Mouse (Mus musculus) hindbrain, embryonic 14.5 days (tissue): Measurements from ENCODE around the gene Tceal8. TPM values are rescaled to one million over a fixed set of nuclear protein-coding genes. Genes with fewer than 3 reads are reported as not detected.
"Not testable (repeated sequence)": the region's sequence is repeated elsewhere in the genome, so short reads cannot be mapped to it uniquely, and the experiment has no call there.

Experiments used
- ATAC-seq: fragments of 200-750 bp; cut with Nextera tagmentation; 2 replicates; pipeline ENCODE4 v1.8.0; 2017; ENCODE audit warnings: moderate number of reproducible peaks, mild to moderate bottlenecking, moderate TSS enrichment, moderate library complexity; ENCODE audit not compliant: low FRiP score
- DNase-seq: peaks from one replicate; pipeline ENCODE4 v3.0.0-alpha.2; 2015; ENCODE audit warnings: low spot score
- H3K27ac ChIP-seq: fragments of 300-500 bp; sonication (generic); 2 replicates; pipeline ENCODE4 v1.5.1; 2014; ENCODE audit warnings: mild to moderate bottlenecking, moderate library complexity
- H3K27me3 ChIP-seq: fragments of 300-500 bp; sonication (generic); 2 replicates; pipeline ENCODE4 v1.6.1; 2014; ENCODE audit warnings: mild to moderate bottlenecking, low read length, mixed read lengths; ENCODE audit not compliant: control insufficient read depth, insufficient read depth
- H3K36me3 ChIP-seq: fragments of 300-500 bp; sonication (generic); replicated peaks from 2 replicates; pipeline ENCODE4 v1.6.1; 2014; ENCODE audit not compliant: control insufficient read depth, insufficient read depth
- H3K4me1 ChIP-seq: fragments of 300-500 bp; sonication (generic); replicated peaks from 2 replicates; pipeline ENCODE4 v1.6.1; 2014; ENCODE audit warnings: antibody characterized with exemption, low read length, mixed read lengths; ENCODE audit not compliant: control insufficient read depth, insufficient read depth
- H3K4me2 ChIP-seq: fragments of 300-500 bp; sonication (generic); replicated peaks from 2 replicates; pipeline ENCODE4 v1.6.1; 2014; ENCODE audit warnings: mild to moderate bottlenecking, moderate library complexity
- H3K4me3 ChIP-seq: fragments of 300-500 bp; sonication (generic); replicated peaks from 2 replicates; pipeline ENCODE4 v1.5.1; 2014; ENCODE audit warnings: mild to moderate bottlenecking, low read length
- H3K9ac ChIP-seq: fragments of 300-500 bp; sonication (generic); 2 replicates; pipeline ENCODE4 v1.6.1; 2014
- H3K9me3 ChIP-seq: fragments of 300-500 bp; sonication (generic); 2 replicates; pipeline ENCODE4 v1.6.1; 2016; ENCODE audit warnings: low read length; ENCODE audit not compliant: control insufficient read depth
- WGBS: fragments of 180-500 bp; shearing (Covaris S2); extraction: QIAGEN DNeasy Blood & Tissue Kit; methylation state at CpG from one replicate; pipeline ENCODE4 v1.1.7; 2014; 5-methylcytosine and 5-hydroxymethylcytosine counted together
- polyA plus RNA-seq: library from polyadenylated mRNA; unstranded; fragments of >200 nt; fragmentation: Nextera tagmentation; extraction: Ambion mirVana; gene quantifications from 2 replicates; pipeline ENCODE4 v1.2.1, GENCODE M21; 2014

Tceal8 gene
- 129 and 130 TPM in 2 replicates for polyA plus RNA-seq

DNA sequence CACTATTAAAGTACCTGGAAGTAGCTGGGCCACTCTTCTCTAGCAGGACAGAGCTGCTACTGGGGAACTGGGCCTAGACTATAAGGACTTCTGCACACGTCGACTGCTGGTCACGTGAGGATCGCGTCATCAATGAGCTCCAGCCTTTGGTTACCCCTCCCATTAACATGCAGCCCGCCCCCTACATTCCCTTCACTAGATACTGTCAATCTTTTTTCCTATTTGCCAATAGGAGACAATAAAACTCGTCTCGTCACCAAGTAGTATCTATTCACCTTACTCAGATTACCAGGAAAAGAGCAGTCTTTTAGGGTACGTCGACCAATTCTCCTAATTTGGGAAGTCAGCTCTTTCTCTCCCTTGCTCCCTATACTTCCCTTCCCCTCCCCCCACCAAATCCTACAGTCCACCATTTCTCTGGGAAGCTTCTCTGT, at the start of gene Tceal8:
Gene Tceal8 (minus strand): TSS at position 225 of the 434 bp plus-strand sequence.
- H3K4me2 ChIP-seq = peak within 1 kb of the TSS; percentile 55
- no peaks in the 10 kb centered on the region for H3K27me3 ChIP-seq
- H3K4me3 ChIP-seq = peak within 1 kb of the TSS; percentile 45
- WGBS = 17% methylated on average over 10 of the region's 10 CpGs
- H3K4me1 ChIP-seq = no peaks in the 10 kb centered on the region
- peak; percentile 79 for DNase-seq
- H3K27ac ChIP-seq = peak within 1 kb of the TSS; percentile 91
- no peaks in the 10 kb centered on the region for H3K9me3 ChIP-seq
- H3K9ac ChIP-seq = peak within 1 kb of the TSS; percentile 64
- H3K36me3 ChIP-seq = 0 out of 2 replicates have a peak, but pooled peaks cover 8% of the 10 kb centered on the region
- ATAC-seq = peak; percentile 98

DNA sequence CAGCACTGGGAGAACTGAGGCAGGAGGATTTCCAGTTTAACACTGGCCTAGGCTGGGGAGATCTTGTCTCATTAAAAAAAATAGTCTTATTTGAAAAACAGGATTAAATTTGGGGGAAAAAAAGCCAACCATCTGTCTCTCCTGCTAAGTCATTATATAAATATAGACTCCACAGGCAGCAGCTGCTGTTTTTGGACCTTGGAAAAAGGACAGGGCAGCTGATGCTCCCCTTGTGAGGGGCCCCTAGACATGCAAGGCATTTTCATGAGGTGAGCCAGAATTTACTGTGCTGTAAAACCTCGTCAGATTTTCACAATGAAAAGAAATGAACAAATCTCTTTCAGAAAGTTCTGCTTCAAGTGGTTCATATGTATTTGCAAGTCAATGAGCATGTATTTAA, 44.2 kb upstream of the Tceal8 start:
- no peak overlapping the region for H3K27ac ChIP-seq
- 46% methylated on average over 1 of the region's 1 CpGs for WGBS
- no peaks in the 10 kb centered on the region for H3K27me3 ChIP-seq
- H3K9me3 ChIP-seq = no peaks in the 10 kb centered on the region
- H3K36me3 ChIP-seq = no peaks in the 10 kb centered on the region
- ATAC-seq (no peak), DNase-seq (no peak)
- no peaks in the 10 kb centered on the region for H3K4me1 ChIP-seq
- no peak overlapping the region for H3K9ac ChIP-seq
- H3K4me3 ChIP-seq = no peak overlapping the region
- H3K4me2 ChIP-seq = no peak overlapping the region

DNA sequence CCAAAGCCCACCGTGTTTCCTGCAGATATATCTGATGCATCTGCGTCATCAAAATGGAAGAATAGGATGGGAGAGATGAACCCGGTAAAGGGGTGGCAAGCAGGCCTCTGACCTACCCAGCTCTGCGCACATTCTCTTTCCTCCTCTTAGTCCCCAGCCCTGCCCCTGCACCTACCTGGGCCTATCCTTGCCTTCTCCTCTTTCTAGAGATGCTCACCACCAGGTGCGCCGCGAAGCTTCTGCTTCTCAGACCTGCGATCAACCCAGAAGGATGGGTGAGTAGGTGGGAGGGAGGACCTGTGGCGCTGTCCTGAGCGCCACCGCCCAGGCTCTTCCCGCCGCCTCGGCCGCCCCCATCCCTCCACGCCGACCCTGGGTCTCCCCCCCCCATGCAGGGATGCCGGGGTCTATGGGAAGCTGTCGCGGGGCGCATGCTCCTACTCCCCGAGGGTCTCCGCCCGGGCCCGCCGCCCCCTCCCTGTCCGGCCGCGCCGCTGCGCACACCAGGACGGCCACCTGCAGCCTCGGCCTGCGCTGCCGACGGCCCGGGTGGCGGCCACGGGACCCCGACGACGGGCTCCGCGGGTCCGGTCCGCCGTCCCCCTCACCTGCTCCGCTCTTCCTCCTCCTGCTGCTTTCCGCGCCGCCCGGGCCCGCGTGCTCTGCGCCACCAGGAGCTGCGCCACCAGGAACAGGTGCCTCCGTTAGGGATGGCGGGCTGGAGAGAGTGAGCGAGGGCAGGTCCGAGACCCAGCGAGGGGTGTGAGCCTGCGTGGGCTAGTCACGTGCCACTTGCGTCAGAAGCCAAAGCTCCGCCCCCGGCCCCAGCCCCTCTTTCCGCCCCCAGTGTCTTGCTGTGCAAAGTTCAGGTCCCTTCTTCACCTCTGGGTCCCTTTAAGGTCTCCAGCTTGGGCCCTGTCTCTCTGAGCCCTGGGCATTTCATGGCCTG, 42.9 kb upstream of the Tceal8 start, which contains the start of the genes Tceal7 and Bex1:
Gene Tceal7 (plus strand): TSS at position 51 of the 949 bp plus-strand sequence.
Gene Bex1 (minus strand): TSS at position 785 of the 949 bp plus-strand sequence.
- not testable (repeated sequence) for H3K9me3 ChIP-seq, DNase-seq, H3K27me3 ChIP-seq, H3K4me1 ChIP-seq, H3K36me3 ChIP-seq
- 41% methylated on average over 12 of the region's 67 CpGs for WGBS
- Histone ChIP-seq H3K27ac (0 out of 2 replicates have a peak within 1 kb of the TSS, but pooled peaks have one; percentile 14), H3K9ac (peak within 1 kb of the TSS; percentile 55), H3K4me2 (peak within 1 kb of the TSS; percentile 52), H3K4me3 (peak within 1 kb of the TSS; percentile 36)
- peak; percentile 94 for ATAC-seq

DNA sequence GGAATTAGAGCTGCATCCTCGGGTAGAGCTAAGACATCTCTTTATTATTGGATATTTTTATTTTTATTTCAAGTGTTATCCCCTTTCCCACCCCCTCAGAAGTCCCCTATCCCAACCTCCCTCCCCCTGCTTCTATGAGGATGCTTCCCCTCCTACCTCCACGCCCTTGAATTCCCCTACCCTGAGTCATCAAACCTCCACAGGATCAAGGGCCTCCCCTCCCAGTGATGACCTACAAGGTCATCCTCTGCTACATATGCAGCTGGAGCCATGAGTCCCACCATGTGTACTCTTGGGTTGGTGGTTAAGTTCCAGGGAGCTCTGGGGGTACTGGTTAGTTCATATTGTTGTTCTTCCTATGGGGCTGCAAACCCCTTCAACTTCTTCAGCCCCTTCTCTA, 41.3 kb upstream of the Tceal8 start:
- H3K4me3 ChIP-seq = no peak overlapping the region
- no peaks in the 10 kb centered on the region for H3K27me3 ChIP-seq
- H3K9me3 ChIP-seq = no peaks in the 10 kb centered on the region
- DNase-seq = no peak
- no peak overlapping the region for H3K27ac ChIP-seq
- ATAC-seq = no peak
- 77% methylated on average over 2 of the region's 2 CpGs for WGBS
- H3K36me3 ChIP-seq = no peaks in the 10 kb centered on the region
- no peak overlapping the region for H3K9ac ChIP-seq
- H3K4me2 ChIP-seq = no peak overlapping the region
- H3K4me1 ChIP-seq = no peaks in the 10 kb centered on the region

DNA sequence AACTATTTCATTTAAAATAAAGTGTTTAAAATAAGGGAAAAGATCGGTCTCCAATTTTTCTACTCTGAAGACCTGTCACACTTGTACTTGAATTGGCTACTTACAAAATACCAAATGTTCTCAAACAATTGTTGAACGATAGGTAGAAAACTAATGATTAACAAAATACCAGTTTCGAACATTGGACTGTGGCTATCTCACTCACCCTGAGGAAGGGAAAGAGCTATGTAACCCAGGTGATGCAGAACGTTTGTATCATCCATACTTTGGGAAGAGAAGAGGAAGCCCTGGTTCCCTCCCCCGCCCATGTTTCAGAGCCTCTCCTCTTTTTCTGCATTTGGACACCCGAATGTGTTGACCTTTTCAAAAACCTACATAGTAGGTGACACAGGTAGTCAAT, 32.3 kb upstream of the Tceal8 start:
- ATAC-seq = no peak
- H3K27ac ChIP-seq = no peak overlapping the region
- no peaks in the 10 kb centered on the region for H3K27me3 ChIP-seq
- no peak overlapping the region for H3K4me2 ChIP-seq
- no peaks in the 10 kb centered on the region for H3K36me3 ChIP-seq
- 75% methylated on average over 6 of the region's 6 CpGs for WGBS
- H3K9me3 ChIP-seq = no peaks in the 10 kb centered on the region
- no peaks in the 10 kb centered on the region for H3K4me1 ChIP-seq
- H3K4me3 ChIP-seq = no peak overlapping the region
- no peak for DNase-seq
- no peak overlapping the region for H3K9ac ChIP-seq

DNA sequence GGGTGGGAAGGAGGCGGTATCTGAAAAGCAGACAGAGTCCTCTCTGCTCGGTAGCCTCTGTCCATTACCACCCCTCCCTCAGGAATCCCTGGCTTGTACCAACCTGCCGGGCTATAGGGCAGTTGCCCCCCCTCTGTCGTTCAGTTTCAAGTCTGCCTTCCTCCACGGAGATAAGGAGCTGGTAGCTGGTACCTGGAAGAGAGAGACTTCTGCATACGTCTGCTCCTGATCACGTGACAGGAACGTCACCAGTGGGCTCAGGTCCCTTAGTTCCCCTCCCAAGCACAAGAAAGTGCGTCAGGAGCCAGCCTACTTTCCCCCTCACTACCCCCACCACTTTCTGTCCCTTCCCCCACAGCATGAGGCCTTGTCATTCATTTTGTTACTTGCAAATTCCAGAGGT, 31.5 kb upstream of the Tceal8 start, which contains the start of gene Tceal5:
Gene Tceal5 (minus strand): TSS at position 213 of the 403 bp plus-strand sequence.
- Histone ChIP-seq H3K27me3 (no peaks in the 10 kb centered on the region), H3K9ac (peak within 1 kb of the TSS; percentile 62), H3K36me3 (no peaks in the 10 kb centered on the region), H3K4me2 (peak within 1 kb of the TSS; percentile 50), H3K27ac (peak within 1 kb of the TSS; percentile 81), H3K4me1 (no peaks in the 10 kb centered on the region), H3K9me3 (no peaks in the 10 kb centered on the region), H3K4me3 (peak within 1 kb of the TSS; percentile 44)
- 17% methylated on average over 9 of the region's 9 CpGs for WGBS
- DNase-seq (peak; percentile 69), ATAC-seq (peak; percentile 93)

DNA sequence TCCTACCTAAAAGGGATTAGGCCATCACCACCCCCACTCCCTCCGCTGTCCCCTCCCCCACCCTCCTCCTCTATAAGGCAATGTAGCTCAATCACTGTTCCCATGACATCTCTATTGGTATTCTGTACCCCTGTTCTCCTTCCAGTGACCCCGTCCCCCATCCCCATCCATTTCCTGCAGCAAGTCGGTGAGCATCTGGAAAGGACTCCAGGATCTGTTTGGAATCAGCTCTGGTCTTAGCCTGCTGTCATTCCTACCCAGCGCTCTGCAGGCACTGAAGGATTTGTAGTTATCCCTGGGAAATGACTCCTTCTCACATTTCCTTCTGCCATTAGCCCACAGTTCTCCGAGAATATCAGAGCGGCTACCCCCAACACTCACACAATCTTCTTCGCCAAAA, 31.1 kb upstream of the Tceal8 start:
- Histone ChIP-seq H3K27me3 (no peaks in the 10 kb centered on the region), H3K4me3 (peak overlapping the region; percentile 44), H3K4me1 (no peaks in the 10 kb centered on the region), H3K36me3 (no peaks in the 10 kb centered on the region), H3K9ac (peak overlapping the region; percentile 62), H3K9me3 (no peaks in the 10 kb centered on the region), H3K27ac (peak overlapping the region; percentile 81), H3K4me2 (peak overlapping the region; percentile 50)
- ATAC-seq = peak; percentile 74
- DNase-seq = no peak
- WGBS = 12% methylated on average over 7 of the region's 7 CpGs

DNA sequence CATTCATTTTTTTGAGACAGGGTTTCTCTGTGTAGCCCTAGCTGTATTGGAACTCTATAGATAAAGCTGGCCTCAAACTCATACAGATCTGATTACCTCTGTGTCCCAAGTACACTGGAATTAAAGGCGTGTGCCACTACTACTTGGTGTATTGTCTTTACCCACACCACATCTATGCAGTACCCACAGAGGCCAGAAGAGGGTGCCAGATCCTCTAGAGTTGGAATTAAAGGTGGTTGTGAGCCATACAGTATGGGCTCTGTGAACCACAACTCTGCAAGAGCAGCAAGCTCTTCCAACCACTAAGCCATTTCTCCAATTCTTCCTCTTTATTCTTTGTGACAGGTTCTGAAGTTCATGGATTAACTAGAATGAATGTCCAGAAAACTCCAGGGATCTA, 24.7 kb upstream of the Tceal8 start:
- Histone ChIP-seq H3K4me1 (no peaks in the 10 kb centered on the region), H3K27me3 (no peaks in the 10 kb centered on the region), H3K4me2 (no peak overlapping the region), H3K4me3 (no peak overlapping the region), H3K9ac (no peak overlapping the region), H3K9me3 (no peaks in the 10 kb centered on the region), H3K27ac (no peak overlapping the region), H3K36me3 (no peaks in the 10 kb centered on the region)
- DNase-seq (no peak), ATAC-seq (no peak)
- WGBS = 57% methylated on average over 1 of the region's 1 CpGs

DNA sequence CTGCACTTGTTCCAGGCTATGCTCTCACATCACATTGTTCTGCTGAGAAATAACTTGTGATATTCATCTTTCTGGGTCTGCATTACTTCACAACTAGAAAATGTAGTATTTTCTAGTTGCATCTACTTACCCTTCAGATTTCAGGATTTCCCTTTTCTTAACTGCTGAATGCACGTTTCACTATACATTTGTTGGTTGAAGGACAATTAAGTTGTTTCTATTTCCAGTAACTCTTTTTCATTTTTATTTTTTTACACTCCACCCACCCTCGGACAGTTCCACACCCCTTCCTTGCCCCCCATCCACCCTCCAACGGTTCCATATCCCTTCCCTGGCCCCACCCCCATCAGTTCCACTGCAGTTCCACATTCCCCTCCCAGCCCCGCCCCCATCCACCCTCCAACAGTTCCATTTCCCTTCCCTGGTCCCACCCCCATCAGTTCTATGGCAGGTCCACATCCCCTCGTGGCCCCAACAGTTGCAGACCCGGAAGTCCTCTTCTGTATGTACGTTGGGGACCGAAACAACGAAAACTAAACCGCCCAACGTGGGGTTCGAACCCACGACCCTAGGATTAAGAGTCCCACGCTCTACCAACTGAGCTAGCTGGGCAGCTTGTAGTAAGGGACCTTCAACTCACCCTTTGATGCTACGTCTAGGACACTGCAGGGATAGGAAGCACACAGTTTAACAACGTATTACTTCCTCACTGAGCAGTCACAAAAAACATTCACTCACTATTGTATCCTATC, 23.2 kb upstream of the Tceal8 start:
- no peak overlapping the region for H3K4me3 ChIP-seq
- no peak overlapping the region for H3K4me2 ChIP-seq
- no peak overlapping the region for H3K9ac ChIP-seq
- no peaks in the 10 kb centered on the region for H3K36me3 ChIP-seq
- ATAC-seq = no peak
- WGBS = 86% methylated on average over 16 of the region's 16 CpGs
- no peak for DNase-seq
- H3K4me1 ChIP-seq = no peaks in the 10 kb centered on the region
- H3K27me3 ChIP-seq = no peaks in the 10 kb centered on the region
- H3K9me3 ChIP-seq = no peaks in the 10 kb centered on the region
- H3K27ac ChIP-seq = no peak overlapping the region
